Mouse (Mus musculus) neural tube, embryonic 15.5 days (tissue): ENCODE measurements at regions not wholly inside any gene's neighbourhood (a gene's known extent, or its start where the extent isn't known, plus 50 kb on each side); places are given as distances from the start of the nearest gene placed in this dataset. TPM values are rescaled to one million over a fixed set of nuclear protein-coding genes. Genes with fewer than 3 reads are reported as not detected.

Source experiments
- ATAC-seq: fragments of 200-750 bp; cut with Nextera tagmentation; 2 replicates; pipeline ENCODE4 v1.8.0; 2017; ENCODE audit warnings: mild to moderate bottlenecking, moderate TSS enrichment, moderate library complexity; ENCODE audit not compliant: low FRiP score
- H3K27ac ChIP-seq: fragments of 300-500 bp; sonication (generic); replicated peaks from 2 replicates; pipeline ENCODE4 v1.5.1; 2015; ENCODE audit warnings: mild to moderate bottlenecking, inconsistent platforms
- H3K27me3 ChIP-seq: fragments of 300-500 bp; sonication (generic); replicated peaks from 2 replicates; pipeline ENCODE4 v1.6.1; 2015; ENCODE audit warnings: inconsistent platforms
- H3K36me3 ChIP-seq: fragments of 300-500 bp; sonication (generic); 2 replicates; pipeline ENCODE4 v1.6.1; 2015; ENCODE audit warnings: inconsistent platforms
- H3K4me1 ChIP-seq: fragments of 300-500 bp; sonication (generic); 2 replicates; pipeline ENCODE4 v1.6.1; 2015; ENCODE audit warnings: inconsistent platforms
- H3K4me2 ChIP-seq: fragments of 300-500 bp; sonication (generic); 2 replicates; pipeline ENCODE4 v1.6.1; 2015; ENCODE audit warnings: inconsistent platforms, mild to moderate bottlenecking, moderate library complexity
- H3K4me3 ChIP-seq: fragments of 300-500 bp; sonication (generic); replicated peaks from 2 replicates; pipeline ENCODE4 v1.5.1; 2015; ENCODE audit warnings: mild to moderate bottlenecking, inconsistent platforms
- H3K9ac ChIP-seq: fragments of 300-500 bp; sonication (generic); replicated peaks from 2 replicates; pipeline ENCODE4 v1.6.1; 2015; ENCODE audit warnings: mild to moderate bottlenecking, inconsistent platforms
- H3K9me3 ChIP-seq: fragments of 300-500 bp; sonication (generic); replicated peaks from 2 replicates; pipeline ENCODE4 v1.6.1; 2016; ENCODE audit warnings: inconsistent platforms
- WGBS: fragments of 180-500 bp; shearing (Covaris S2); methylation state at CpG from one replicate; pipeline ENCODE4 v1.1.7; 2015; ENCODE audit warnings: mixed read lengths; 5-methylcytosine and 5-hydroxymethylcytosine counted together
- microRNA-seq: library from miRNA; unstranded; fragments of <30 nt; microRNA quantifications from one replicate; pipeline ENCODE4, GENCODE M21; 2017

DNA sequence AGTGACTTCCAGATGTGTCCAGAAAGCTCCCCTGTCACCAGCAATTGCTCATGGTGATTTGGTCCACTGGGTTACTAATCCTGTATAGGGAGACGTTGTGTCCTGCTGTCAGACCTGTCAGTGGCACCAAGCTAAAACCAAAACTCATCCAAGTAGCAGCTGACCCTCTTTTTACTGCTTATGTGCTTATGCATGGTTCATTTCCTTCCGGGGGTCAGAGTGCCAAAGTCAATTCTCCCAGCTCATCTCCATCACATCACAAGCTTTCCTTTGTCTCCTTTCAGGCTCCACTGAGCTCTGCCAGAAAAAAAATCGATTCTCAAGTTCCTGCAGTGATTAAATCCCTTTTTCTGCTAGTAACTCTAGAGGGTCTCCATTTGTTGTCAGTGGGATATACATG is 244.2 kb downstream of the Atp6ap1l start:
- Histone ChIP-seq H3K4me1 (0 out of 2 replicates have a peak, but pooled peaks cover 4% of the 10 kb centered on the region), H3K27ac (no peak overlapping the region), H3K9ac (no peak overlapping the region), H3K9me3 (no peaks in the 10 kb centered on the region), H3K4me2 (no peak overlapping the region), H3K4me3 (no peak overlapping the region), H3K36me3 (no peaks in the 10 kb centered on the region), H3K27me3 (no peaks in the 10 kb centered on the region)
- ATAC-seq: no peak
- 7% methylated on average over 3 of the region's 3 CpGs for WGBS

DNA sequence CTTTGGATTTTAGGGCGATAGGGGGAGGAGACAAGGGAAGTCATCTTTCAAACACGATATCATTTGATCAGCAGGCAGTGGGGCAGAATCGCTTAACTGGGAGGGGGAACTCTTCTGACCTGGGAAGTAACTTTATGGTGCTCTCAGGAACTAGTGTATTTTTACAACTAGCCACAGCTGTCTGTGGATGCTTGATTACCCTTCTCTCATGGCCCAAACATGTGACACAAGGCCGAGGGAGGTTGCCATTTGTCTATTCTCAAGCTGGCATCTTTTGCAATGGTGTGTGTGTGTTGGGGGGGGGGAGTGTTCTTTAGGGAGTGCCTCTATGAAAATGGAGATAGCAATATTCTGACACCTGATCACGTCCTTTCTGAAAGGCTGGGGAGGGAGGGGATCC is 246.1 kb downstream of the Atp6ap1l start:
- no peak overlapping the region for H3K4me3 ChIP-seq
- 76% methylated on average over 5 of the region's 5 CpGs for WGBS
- no peak overlapping the region for H3K27ac ChIP-seq
- no peaks in the 10 kb centered on the region for H3K27me3 ChIP-seq
- H3K9ac ChIP-seq: no peak overlapping the region
- H3K9me3 ChIP-seq: no peaks in the 10 kb centered on the region
- no peak overlapping the region for H3K4me2 ChIP-seq
- 0 out of 2 replicates have a peak, but pooled peaks cover 4% of the 10 kb centered on the region for H3K4me1 ChIP-seq
- H3K36me3 ChIP-seq: no peaks in the 10 kb centered on the region
- no peak for ATAC-seq

DNA sequence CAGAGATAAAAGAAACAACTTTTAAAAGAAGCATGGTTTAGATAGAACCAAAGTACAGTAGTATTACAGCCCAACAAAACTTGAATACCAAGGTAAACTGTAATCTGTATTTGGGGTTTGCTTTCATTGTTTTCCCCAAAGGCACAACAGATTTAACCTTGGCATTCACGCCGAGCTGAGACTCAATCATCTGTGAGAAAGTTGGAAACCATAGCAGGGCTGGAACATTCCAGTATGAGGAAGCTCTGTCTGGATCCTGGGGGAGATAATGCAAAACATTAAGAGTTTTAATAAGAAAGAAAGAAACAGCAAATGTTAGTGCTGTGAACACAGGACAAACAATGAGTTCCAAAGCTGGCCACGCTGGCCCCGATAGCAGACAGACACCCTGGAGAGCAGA is 258.8 kb downstream of the Atp6ap1l start:
- Histone ChIP-seq H3K27me3 (no peaks in the 10 kb centered on the region), H3K4me2 (no peak overlapping the region), H3K4me3 (no peak overlapping the region), H3K9me3 (no peaks in the 10 kb centered on the region), H3K36me3 (no peaks in the 10 kb centered on the region), H3K27ac (no peak overlapping the region), H3K4me1 (peaks cover 14% of the 10 kb centered on the region; the same call in 1 of the 2 replicates), H3K9ac (no peak overlapping the region)
- WGBS: 73% methylated on average over 4 of the region's 4 CpGs
- no peak for ATAC-seq

DNA sequence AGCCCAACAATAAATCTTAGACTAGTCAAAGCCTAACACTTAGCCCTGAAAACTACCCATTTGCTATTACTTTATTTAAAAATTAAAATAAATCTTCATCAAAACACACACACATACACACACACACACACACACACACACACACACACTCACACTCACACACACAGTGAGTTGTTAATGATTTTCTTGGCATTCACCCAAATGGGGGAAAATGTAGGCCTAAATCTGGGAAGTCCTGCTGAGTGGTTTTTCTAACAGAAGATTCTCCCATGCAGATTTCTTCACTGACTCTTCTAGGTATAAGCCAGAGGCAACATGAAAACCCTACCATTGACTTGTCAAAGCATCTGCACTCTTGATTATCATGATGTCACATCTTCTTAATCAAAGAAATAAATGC is 260.9 kb downstream of the Atp6ap1l start:
- no peak for ATAC-seq
- Histone ChIP-seq H3K27ac (no peak overlapping the region), H3K9me3 (no peaks in the 10 kb centered on the region), H3K9ac (no peak overlapping the region), H3K36me3 (no peaks in the 10 kb centered on the region), H3K27me3 (no peaks in the 10 kb centered on the region), H3K4me1 (peaks cover 14% of the 10 kb centered on the region; the same call in 1 of the 2 replicates), H3K4me3 (no peak overlapping the region), H3K4me2 (no peak overlapping the region)

DNA sequence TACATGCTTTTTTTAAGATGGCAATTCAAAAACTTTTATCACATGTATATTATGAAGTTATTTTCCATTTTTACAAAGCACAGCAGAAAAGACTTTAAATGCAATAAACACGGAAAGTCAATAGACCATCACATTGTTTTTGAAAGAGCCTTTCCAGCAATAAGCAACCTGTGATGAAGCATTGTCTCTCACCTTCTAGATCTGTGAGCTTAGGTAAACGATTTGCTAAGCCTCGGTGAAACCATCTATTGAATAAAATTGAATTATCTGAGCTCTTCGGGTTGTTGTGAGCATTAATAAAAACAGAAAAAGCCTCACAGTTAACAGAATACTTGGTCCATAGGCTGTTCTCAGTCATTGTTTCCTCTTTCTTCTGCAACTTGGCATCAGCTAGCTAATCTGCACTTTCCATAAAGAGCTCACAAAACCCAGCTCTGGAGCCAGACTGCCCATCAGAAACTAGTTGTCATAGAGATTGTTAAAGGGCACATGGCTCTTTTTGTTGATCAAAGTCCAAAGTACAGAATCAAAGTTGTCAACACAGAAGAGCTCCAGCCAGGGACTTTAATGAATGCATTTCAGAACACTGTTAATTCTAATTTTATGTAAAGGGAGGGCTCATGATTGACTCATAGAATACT is 261.5 kb downstream of the Atp6ap1l start:
- ATAC-seq: peak; percentile 51
- Histone ChIP-seq H3K4me1 (peaks cover 14% of the 10 kb centered on the region; the same call in 1 of the 2 replicates), H3K4me3 (no peak overlapping the region), H3K9ac (no peak overlapping the region), H3K27ac (0 out of 2 replicates have a peak overlapping the region, but pooled peaks have one; percentile 37), H3K36me3 (no peaks in the 10 kb centered on the region), H3K9me3 (no peaks in the 10 kb centered on the region), H3K4me2 (no peak overlapping the region), H3K27me3 (no peaks in the 10 kb centered on the region)
- WGBS: 66% methylated on average over 4 of the region's 4 CpGs

DNA sequence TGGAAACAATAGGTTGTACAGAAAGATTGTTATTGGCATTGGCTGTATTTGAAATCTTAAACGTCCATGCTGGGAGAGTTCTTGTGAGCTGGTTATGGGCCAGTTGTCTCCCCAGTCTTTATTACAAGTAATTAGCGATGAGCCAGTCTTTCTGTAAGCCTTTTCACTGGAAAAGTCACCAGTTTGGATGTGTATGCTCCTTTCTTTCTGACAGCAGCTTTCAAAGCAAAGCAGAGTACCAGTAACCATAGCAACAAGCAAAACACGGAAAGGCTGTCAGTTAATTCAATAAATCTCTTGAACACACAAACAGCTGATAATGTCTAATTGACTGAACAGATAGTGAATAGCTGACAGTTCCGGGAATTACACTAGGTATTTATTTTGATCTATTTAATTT is 262.0 kb downstream of the Atp6ap1l start:
- Histone ChIP-seq H3K4me2 (no peak overlapping the region), H3K4me3 (no peak overlapping the region), H3K9me3 (no peaks in the 10 kb centered on the region), H3K4me1 (peaks cover 14% of the 10 kb centered on the region; the same call in 1 of the 2 replicates), H3K9ac (no peak overlapping the region), H3K27me3 (no peaks in the 10 kb centered on the region), H3K36me3 (no peaks in the 10 kb centered on the region), H3K27ac (peak overlapping the region; percentile 69)
- ATAC-seq: peak; percentile 84
- 12% methylated on average over 4 of the region's 4 CpGs for WGBS

DNA sequence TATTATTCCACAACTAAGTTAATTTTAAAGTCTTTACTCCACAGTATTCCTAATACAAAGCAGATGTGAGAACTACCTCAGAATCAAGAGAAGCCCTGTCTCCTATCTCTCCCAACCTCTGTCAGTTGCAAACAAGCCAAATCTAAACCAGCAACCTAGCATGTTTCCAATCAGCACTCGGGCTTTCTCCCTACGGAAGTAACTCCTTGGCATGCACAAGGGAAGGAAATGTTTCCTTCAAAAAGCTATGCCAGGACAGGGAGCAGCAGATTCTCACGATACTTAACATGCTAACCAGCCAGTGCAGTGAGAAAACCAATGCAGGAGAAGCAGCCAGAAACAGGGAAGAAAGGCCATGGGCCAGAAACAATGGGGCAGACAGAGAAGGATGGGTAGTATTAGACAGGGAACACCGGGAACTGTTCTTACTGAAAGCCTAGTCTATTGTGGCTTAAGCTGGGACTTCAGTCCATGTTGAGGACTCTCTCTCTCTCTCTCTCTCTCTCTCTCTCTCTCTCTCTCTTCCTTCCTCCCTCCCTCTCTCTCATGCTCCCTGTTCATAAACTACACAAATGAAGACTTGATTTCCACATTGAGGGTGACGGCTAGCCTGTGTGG is 262.8 kb downstream of the Atp6ap1l start:
- Histone ChIP-seq H3K36me3 (no peaks in the 10 kb centered on the region), H3K4me1 (peaks cover 14% of the 10 kb centered on the region; the same call in 1 of the 2 replicates), H3K9ac (no peak overlapping the region), H3K4me3 (no peak overlapping the region), H3K27me3 (no peaks in the 10 kb centered on the region), H3K9me3 (no peaks in the 10 kb centered on the region), H3K4me2 (no peak overlapping the region), H3K27ac (peak overlapping the region; percentile 69)
- 51% methylated on average over 5 of the region's 5 CpGs for WGBS
- peak; percentile 53 for ATAC-seq

Small RNA genes lying in the stretch of these regions (microRNA-seq; reads per million reads assigned to microRNA genes)
- gene Gm44338: not detected
